Comparison of ENCODE assay signal across 8 mouse cellular contexts in genomic region chr14:76874542-76875265, GRCm38 (mm10).
DNase-seq lines count a peak whose midpoint lies in the region; ATAC-seq lines count a peak whose summit lies in the region.

No protein-coding gene starts in this region.

- H3K27ac ChIP-seq in hindbrain, embryonic 13.5 days, result peak overlapping the region; percentile 56
- H3K27ac ChIP-seq in liver, embryonic 16.5 days (ENCODE audit: low read length), result peak overlapping the region; percentile 64
- H3K27ac ChIP-seq in stomach, embryonic 15.5 days, result peak overlapping the region; percentile 82

- H3K4me2 ChIP-seq in hindbrain, embryonic 13.5 days, result no peak overlapping the region
- H3K4me2 ChIP-seq in liver, embryonic 16.5 days (ENCODE audit: low read depth, low read length), result no peak overlapping the region
- 0 out of 2 replicates have a peak overlapping the region, but pooled peaks have one; percentile 15 for H3K4me2 ChIP-seq in stomach, embryonic 15.5 days

- no peak for ATAC-seq in CD4-positive, CD25-positive, alpha-beta regulatory T cell, adult 4 months
- peak; percentile 72; the same call in 1 of the 2 replicates for ATAC-seq in hindbrain, embryonic 13.5 days (ENCODE audit: low FRiP score)
- ATAC-seq in liver, embryonic 16.5 days (ENCODE audit: low read depth), result peak; percentile 87
- ATAC-seq in stomach, embryonic 15.5 days (ENCODE audit: insufficient read depth, low FRiP score, low read depth), result peak; percentile 96

- no peaks in the 10 kb centered on the region for H3K27me3 ChIP-seq in hindbrain, embryonic 13.5 days
- no peaks in the 10 kb centered on the region for H3K27me3 ChIP-seq in liver, embryonic 16.5 days (ENCODE audit: control insufficient read depth, insufficient read depth, low read depth, low read length)
- no peaks in the 10 kb centered on the region for H3K27me3 ChIP-seq in stomach, embryonic 15.5 days (replicated peaks)

- H3K36me3 ChIP-seq in hindbrain, embryonic 13.5 days, result no peaks in the 10 kb centered on the region
- H3K36me3 ChIP-seq in liver, embryonic 16.5 days (ENCODE audit: control insufficient read depth, insufficient read depth), result no peaks in the 10 kb centered on the region
- no peaks in the 10 kb centered on the region for H3K36me3 ChIP-seq in stomach, embryonic 15.5 days

- H3K4me3 ChIP-seq in hindbrain, embryonic 13.5 days, result no peak overlapping the region
- H3K4me3 ChIP-seq in liver, embryonic 16.5 days (ENCODE audit: low read depth, low read length), result no peak overlapping the region
- no peak overlapping the region for H3K4me3 ChIP-seq in stomach, embryonic 15.5 days (replicated peaks)

- H3K9me3 ChIP-seq in hindbrain, embryonic 13.5 days, result no peaks in the 10 kb centered on the region
- H3K9me3 ChIP-seq in liver, embryonic 16.5 days (replicated peaks; ENCODE audit: control insufficient read depth, low read length), result no peaks in the 10 kb centered on the region
- H3K9me3 ChIP-seq in stomach, embryonic 15.5 days, result no peaks in the 10 kb centered on the region

- H3K9ac ChIP-seq in hindbrain, embryonic 13.5 days, result no peak overlapping the region
- no peak overlapping the region for H3K9ac ChIP-seq in liver, embryonic 16.5 days (ENCODE audit: low read depth, low read length)
- H3K9ac ChIP-seq in stomach, embryonic 15.5 days, result no peak overlapping the region

- peaks cover 21% of the 10 kb centered on the region for H3K4me1 ChIP-seq in hindbrain, embryonic 13.5 days (replicated peaks)
- no peaks in the 10 kb centered on the region for H3K4me1 ChIP-seq in liver, embryonic 16.5 days (ENCODE audit: control insufficient read depth, low read depth, low read length)
- H3K4me1 ChIP-seq in stomach, embryonic 15.5 days, result peaks cover 10% of the 10 kb centered on the region

- 28% methylated on average over 8 of the region's 8 CpGs for WGBS in hindbrain, embryonic 13.5 days
- WGBS in liver, embryonic 16.5 days (ENCODE audit: insufficient replicate concordance), result 51% methylated on average over 8 of the region's 8 CpGs
- 17% methylated on average over 8 of the region's 8 CpGs for WGBS in stomach, embryonic 15.5 days

- peak; percentile 4 for DNase-seq in CD4-positive, CD25-positive, alpha-beta regulatory T cell, adult 2 months (ENCODE audit: low read depth, low spot score)
- peak; percentile 30 for DNase-seq in adipocyte (ENCODE audit: low spot score)
- no peak for DNase-seq in layer of hippocampus, postnatal 10 days (ENCODE audit: low spot score in 2 of 2)
- no peak for DNase-seq in ovary, postnatal 14 days (ENCODE audit: low spot score)

Comparison
In these comparisons a context has a peak if more than half of its experiments do, and no peak if none do; other contexts are left out.
1. DNase-seq: peak in CD4-positive, CD25-positive, alpha-beta regulatory T cell, adult 2 months (single experiment) and adipocyte (single experiment); none in layer of hippocampus, postnatal 10 days (0 of 2) and ovary, postnatal 14 days (single experiment).
2. Peak in every context shown above with its lines, with median percentiles within 50 percentile points of each other: H3K27ac ChIP-seq.